Mouse (Mus musculus): ENCODE measurements around the gene Pheta1.

Pheta1 gene

GRCm38 (mm10) chr5:121894647-121895046 is 45.9 kb downstream of the Pheta1 start:
- no peak for DNase-seq

GRCm38 (mm10) chr5:121895117-121895756 is 46.5 kb downstream of the Pheta1 start:
- no peak for DNase-seq

- DNase-seq = no peak
Observed at GRCm38 (mm10) chr5:121902809-121903745, 54.3 kb downstream of the Pheta1 start.
